Mouse (Mus musculus): Measurements from ENCODE around the gene Adat1. TPM values are rescaled to one million over a fixed set of nuclear protein-coding genes. Genes with fewer than 3 reads are reported as not detected.

Adat1 gene
- polyA plus RNA-seq (2012; rRNA removed; ENCODE audit: low replicate concordance): 3.2 and 5.6 TPM in 2 replicates

DNA sequence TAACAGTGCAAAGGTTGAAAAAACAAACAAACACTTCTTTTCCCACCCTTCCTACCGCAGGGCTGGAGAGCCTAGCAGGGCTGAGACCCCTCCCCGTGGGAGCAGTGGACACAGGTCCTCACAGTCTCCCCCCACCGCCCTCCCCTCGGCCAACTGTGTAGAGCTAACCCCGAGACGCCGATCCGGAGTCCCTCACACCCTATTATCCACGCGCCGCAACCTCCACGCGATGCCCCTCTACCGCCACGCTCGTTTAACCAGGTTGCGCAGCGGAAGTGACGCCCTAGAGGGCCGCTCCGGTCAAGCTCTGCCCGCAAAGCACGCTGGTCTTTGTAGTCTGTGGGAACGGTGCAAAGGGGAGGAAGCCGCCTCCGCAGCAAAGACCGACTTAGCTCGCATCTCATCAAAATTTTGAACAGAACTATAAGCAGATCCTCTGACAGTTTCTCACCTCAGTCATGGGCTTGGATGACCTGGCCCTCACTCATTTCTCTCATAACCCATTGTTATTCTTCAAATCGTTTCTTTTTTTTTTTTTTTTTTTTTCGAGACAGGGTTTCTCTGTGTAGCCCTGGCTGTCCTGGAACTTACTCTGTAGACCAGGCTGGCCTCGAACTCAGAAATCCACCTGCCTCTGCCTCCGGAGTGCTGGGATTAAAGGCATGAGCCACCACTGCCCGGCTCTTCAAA, at the start of gene Adat1:
TSS of gene Adat1 (minus strand) at position 290 of the 690 bp plus-strand sequence.

DNA sequence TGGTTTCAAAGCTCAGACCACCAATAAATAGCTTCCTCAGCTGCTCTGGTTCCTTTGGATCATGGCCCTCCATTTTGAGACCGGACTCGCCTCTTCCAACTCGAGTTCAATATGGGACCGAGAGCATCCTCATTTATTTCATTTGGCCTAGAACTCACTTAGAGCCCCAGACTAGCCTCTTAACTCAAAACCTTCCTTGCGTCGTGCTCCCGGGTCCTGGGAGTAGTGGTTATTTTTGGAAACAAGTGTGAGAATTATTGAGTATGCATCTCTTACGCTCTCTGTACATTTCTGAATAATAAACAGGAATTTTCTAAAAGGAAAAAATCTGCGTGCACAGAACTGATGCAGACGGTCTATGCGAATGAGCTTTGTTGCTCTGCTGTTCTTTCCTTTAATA, 22.8 kb upstream of the Adat1 start, which contains the start of gene Gm6793:
TSS of gene Gm6793 (minus strand) at position 101 of the 400 bp plus-strand sequence.

DNA sequence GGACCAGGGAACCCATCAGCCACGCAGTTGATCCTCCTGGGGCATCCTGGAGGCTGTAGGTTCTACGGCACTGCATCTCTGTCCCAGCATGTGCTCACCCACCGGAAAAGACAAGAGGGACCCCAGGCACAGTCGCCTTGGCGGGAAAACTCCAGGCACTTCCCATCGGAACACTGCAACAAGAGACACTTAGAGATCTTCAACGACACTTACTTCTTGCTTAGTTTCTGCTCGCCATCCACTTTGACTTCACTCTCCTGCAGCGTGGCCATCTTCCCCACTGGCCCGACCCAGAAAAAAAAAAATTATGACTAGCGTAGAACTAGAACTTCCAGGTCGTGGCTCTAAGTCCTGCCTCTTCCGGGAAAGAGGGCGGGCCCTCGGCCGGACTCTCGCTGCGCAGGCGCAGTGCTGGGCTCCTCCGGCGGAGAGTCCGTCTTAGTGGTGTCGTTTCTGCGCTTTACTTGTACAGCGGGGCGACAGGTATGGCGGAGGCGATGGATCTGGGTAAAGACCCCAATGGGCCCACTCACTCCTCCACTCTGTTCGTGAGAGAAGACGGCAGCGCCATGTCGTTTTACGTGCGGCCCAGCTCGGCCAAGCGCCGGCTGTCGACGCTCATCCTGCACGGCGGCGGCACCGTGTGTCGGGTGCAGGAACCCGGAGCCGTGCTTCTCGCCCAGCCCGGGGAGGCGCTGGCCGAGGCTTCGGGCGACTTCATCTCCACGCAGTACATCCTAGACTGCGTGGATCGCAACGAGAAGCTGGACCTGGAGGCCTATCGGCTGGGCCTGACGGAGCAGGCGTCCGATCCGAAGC, 19.1 kb upstream of the Adat1 start, which contains the start of the genes Kars and Terf2ip:
TSS of gene Kars (minus strand) at position 327 of the 819 bp plus-strand sequence.
TSS of gene Terf2ip (plus strand) at position 402 of the 819 bp plus-strand sequence.

DNA sequence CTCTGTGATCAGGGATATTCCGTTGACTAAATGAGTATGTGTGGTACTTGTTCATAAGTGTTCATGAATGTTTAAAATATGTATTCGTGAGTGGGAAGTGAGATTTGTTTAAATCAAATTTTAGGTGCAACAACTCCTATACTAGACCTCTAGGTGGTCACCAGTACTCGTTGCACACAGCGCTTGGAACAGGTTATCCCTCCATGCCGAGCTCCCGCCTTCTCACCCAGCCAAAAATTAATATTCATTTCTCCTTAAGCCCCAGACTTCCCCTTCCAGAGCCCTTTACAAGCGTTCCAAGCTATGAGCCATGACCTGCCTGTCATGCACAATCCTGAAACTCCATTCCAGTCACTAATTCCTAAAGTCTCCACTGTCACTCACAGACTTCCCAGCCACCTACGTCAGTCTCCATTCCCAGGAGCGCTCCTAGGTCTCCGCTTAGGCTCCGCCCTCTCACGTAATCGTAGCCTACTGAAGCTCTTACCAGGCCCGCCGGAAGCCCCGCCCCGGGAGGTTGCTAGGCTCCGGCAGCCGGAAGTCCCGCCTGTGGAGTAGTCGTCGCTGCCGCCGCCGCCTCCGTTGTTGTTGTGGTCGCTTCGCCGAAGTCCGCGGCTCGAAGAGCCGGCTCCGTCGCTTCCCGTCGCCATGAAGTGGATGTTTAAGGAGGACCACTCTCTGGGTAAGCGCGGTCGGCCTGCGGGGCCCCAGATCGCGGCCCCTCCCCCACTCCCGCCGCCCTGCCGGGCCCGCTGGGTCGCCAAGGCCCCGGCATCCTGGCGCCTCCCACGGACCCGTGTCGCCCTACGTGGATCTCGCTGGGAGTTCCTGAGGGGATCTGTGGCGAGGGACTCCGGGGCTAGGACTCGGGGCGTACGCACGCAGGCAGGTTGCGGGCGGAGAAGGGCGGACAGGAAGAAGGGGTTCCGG, 51.7 kb downstream of the Adat1 start, which contains the start of gene Gabarapl2:
TSS of gene Gabarapl2 (plus strand) at position 533 of the 930 bp plus-strand sequence.

GRCm38 (mm10) chr8:111933348-111934076, 58.6 kb downstream of the Adat1 start, which contains the start of gene Tmem231:
Tmem231 (minus strand) TSS chr8:111933881.

Other genes with a start within 250 kb of the Adat1 start
- gene Bcar1, start 248.5 kb downstream of the Adat1 start, polyA plus RNA-seq (2012; rRNA removed; ENCODE audit: low replicate concordance): 55.0 and 62.7 TPM in 2 replicates
- 6.5 and 9.2 TPM in 2 replicates for gene Cfdp1, start 138.0 kb downstream of the Adat1 start, polyA plus RNA-seq (2012; rRNA removed; ENCODE audit: low replicate concordance)
- gene Tmem170, start 115.6 kb downstream of the Adat1 start, polyA plus RNA-seq (2012; rRNA removed; ENCODE audit: low replicate concordance): 3.0 and 3.4 TPM in 2 replicates
- gene Chst5, start 81.9 kb downstream of the Adat1 start, polyA plus RNA-seq (2012; rRNA removed; ENCODE audit: low replicate concordance): not detected in 2 replicates
- gene Tmem231, start 58.4 kb downstream of the Adat1 start, polyA plus RNA-seq (2012; rRNA removed; ENCODE audit: low replicate concordance): 3.5 and 11.0 TPM in 2 replicates
- gene Gabarapl2, start 51.6 kb downstream of the Adat1 start, polyA plus RNA-seq (2012; rRNA removed; ENCODE audit: low replicate concordance): 39.9 and 60.1 TPM in 2 replicates
- 55.9 and 88.7 TPM in 2 replicates for gene Kars, start 19.0 kb upstream of the Adat1 start, polyA plus RNA-seq (2012; rRNA removed; ENCODE audit: low replicate concordance)
- gene Terf2ip, start 19.1 kb upstream of the Adat1 start, polyA plus RNA-seq (2012; rRNA removed; ENCODE audit: low replicate concordance): 6.3 and 10.8 TPM in 2 replicates
- not detected in 2 replicates for gene Gm6793, start 22.7 kb upstream of the Adat1 start, polyA plus RNA-seq (2012; rRNA removed; ENCODE audit: low replicate concordance)